Mouse (Mus musculus) adrenal gland, postnatal 4 days (tissue): ENCODE measurements around the gene Nme2. TPM values are rescaled to one million over a fixed set of nuclear protein-coding genes. Genes with fewer than 3 reads are reported as not detected.

Source experiments
- total RNA-seq, 2 experiments: library from RNA; stranded (reverse); gene quantifications; 2 replicates each; pipeline ENCODE4 v1.2.3; 2021

Gene Nme2
- total RNA-seq, 2 experiments from 2014 or later, result 419 to 443 TPM

Other genes starting within 250 kb of the Nme2 start
- 10 to 100 TPM; 18.5 to 19.3 TPM for gene Utp18, start 70.5 kb downstream of the Nme2 start, total RNA-seq
- 10 to 100 TPM; 63.5 to 66.4 TPM for gene Mbtd1, start 70.4 kb downstream of the Nme2 start, total RNA-seq
- 10 to 100 TPM; 82.9 to 84.6 TPM for gene Gm20390, start 12.0 kb upstream of the Nme2 start, total RNA-seq
- gene Nme1, start 12.3 kb upstream of the Nme2 start, total RNA-seq, result 10 to 100 TPM; 35.9 to 37.9 TPM
- 100 to 1,000 TPM; 109 to 118 TPM for gene Spag9, start 39.8 kb upstream of the Nme2 start, total RNA-seq